Mouse (Mus musculus): ENCODE results near the gene BC052040.

BC052040 gene

DNA sequence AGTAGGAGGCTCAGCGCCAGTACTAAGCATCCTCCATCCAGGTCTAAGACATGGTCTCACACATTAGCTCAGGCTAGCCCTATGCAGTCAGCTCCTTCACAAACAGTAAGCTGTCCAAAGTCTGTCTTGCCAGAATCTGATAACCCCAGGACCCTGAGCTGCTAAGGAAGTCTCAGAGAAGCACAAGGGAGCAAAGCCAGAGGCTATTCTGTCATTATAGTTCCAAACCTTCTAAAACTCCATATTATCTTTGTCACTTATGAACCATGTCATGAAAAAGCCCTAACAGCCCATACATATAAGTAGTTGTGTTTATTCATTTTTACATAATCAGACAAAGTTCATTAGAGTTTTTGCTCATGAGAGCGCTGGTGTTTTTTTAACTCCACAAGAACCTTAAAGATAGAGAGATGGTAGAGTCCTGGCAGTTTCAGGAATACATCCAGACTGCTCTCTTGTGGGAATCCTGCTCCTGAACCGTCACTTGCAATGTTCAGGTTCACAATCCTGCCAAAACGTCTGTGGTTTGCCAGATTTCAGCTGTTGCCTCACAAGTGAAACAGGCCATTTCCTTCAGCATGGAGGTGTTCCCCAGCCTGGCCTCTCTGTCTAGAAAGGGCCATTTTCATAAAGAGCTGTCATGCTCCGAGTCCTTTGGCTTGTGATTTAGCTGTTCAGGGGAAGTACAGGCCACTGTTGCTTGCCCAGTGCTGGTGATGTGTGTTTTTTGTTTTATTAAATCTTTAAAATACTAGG is 192.8 kb downstream of the BC052040 start:
- no peak for DNase-seq

DNA sequence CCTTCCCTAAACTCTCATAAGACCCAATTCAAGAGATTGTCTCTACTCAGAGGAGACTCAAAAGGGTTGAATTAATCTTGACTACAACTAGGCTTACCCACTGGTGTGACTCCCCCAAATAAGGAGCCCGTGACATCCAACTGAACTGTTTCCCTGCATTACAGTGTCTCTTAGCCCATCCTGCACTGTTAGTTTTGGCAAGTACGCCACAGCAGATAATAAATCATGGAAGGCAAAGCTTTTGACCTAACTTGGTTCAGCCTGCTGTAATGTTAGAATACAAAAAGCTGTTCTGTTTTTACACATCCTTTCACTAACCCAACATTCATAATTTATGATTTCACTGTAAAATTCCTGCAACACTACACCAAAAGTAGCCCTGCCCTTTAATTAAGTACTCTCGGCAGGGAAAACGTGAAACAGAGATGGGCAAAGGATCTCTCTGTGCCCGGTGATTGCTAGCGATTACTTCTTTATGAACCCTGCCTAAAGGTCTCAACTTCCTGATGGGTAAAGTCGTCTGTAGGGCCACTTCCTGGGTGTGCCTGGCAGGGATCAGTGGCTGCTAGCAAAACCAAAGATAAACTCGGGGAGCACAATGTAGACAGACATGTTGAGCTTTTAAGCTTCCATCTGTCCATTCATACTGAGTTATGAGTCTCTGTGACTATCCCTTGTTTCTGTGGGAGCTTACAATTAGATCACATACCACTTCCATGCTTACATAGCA is 194.1 kb downstream of the BC052040 start:
- no peak for DNase-seq

DNA sequence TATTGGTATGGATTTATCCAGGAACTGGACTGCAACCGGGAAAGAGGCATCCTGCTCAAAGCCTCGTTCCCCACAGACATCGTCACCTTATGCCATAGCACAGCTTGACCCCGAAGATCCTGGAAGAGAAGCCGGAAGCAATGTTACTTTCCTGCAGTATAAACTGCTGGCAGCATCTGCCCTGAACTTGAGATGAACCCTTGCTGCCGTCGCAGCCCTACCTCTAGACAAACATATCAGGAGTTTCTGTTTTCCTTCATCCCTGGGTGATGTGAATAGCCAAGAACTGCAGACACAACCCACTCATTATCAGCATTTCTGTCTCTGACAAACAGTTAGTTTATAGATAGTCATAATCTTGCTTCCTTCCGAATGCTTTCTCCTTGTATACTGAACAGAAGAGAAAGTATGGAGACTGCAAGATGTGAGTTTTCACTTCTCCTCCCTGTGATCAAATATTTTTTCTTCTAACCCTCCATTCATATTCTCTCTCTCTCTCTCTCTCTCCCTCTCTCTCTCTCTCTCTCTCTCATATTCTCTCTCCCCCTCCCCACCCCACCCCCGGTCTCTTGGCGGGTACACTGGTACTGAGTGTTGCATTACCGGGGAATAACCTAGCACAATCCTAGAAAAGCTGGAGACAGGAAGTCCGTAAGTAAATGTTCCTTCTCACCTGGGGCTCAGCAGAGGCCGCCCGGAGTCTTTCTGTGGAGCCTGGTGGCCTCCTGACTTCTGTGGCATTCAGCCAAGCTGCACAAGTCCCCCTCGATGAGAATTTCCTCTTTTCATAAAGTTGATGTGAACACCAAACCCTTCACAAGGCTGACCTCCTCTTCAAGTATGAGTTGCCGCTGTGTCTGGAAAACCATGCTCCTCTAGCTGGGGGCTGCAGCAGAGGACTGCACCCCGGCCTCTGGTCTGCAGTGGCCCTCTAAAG is 195.7 kb downstream of the BC052040 start:
- DNase-seq: no peak

DNA sequence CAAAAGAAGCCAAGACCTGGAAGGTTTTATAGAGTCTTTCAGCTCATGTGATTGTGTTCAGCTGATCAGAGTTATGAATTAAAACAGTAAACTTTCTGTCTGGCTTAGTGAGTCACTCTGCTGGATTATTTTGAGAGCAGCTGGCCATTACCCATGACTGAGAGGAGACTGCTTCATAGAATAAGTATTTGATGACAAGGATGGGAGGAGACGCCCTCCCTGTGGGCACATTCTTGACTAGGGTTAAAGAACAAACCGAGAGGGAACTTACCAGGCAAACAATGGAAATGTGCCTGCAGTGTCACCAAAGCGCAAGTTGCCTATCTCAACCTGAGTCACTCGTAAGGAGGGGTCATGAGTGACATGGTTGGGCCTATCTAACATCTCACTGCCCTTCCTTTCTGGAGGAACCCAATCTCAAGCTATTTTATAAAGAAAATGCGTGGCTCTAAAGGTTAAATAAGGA is 199.1 kb downstream of the BC052040 start:
- no peak for DNase-seq

DNA sequence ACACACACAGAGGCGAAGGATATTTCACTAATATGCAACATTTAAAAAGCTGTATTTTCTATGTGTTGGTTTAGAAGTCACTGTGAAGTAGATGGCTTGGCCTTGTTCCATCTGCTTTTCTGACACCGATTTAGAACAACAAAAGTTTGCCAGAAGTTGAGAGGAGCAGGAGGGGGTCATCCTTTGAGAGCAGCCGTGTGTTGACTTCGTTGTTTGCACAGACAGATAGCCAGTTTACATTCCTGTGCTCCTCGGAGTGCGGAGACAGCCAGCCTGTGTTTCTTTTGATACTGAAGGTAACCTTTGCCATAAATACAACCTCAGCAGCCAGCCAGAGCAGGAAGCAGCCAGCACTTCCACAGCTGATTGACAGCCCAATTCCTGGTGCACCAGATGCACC is 204.2 kb downstream of the BC052040 start:
- DNase-seq: no peak

DNA sequence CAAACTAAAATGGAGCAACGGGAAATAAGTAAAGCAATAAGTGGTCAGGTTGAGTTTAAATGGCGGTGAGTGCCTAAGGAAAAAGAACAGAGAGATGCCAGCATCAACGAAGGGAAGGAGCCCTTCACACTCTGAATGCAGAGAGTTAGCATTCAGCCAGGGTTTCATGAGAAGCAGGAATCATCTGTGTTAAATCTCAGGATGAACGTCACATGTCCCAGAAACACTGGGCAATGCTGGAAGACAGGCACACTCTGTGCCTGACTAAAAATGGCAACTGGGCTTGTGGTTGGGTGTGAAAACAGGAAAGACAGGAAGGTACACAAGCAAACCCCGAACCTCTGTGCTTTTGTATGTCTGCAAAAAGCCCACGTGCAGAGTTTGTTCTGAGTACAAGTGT is 217.3 kb downstream of the BC052040 start:
- DNase-seq: no peak

DNA sequence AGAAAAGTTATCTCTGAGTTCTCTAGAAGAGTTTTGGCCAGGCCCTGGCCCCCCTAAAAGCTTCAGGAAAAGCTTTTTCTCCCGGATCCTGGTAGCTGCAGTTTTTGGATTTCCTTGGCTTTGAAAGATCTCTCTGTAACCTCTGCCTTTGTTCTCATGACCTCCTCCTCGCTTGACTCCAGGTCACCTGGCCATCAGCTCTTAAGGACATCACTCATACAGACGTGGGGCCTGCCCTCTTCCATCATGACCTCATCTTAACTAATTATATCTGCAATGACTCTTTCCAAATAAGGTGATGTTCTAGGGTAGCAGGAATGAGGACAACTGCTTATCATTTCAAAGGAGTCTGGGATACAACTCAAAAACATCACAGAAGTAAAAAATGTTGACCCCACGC is 226.9 kb downstream of the BC052040 start:
- DNase-seq: no peak

DNA sequence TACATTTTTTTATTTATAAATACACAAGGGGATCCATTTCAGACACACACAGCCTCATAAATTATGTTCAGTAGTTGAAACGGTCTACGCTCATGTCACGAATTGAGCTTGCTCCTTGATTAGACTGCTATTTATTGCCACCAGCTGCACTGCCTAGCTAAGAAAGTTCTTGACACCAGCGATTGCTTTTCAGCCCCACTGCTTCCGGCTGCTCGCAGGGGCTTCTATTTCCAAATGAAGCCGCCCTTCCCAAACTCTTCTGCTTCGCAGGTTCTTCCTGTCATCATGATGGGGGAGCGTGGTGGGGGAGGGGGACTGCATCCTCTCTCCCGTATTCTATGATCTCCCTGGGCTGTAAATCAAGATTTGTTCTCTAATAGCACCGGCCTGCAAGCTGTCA is 231.8 kb downstream of the BC052040 start:
- no peak for DNase-seq

DNA sequence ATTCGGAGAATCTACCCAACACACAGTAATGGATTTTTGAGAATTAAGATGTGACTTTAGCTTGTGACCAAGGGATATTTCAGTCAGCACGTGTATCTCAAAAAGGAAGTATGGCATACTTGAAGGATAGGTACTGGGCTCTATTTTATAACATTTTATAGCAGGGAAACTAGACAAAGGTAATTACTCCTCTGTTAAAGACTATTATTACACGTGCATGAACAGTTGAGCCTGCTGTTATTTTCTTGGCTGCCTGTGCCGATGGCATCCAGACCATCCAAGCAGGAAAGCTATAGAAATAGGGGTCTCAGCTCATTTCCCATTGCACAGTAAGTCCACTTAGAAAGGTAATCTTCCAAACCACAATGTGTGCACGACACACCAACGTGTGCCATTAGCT is 232.2 kb downstream of the BC052040 start:
- no peak for DNase-seq

DNA sequence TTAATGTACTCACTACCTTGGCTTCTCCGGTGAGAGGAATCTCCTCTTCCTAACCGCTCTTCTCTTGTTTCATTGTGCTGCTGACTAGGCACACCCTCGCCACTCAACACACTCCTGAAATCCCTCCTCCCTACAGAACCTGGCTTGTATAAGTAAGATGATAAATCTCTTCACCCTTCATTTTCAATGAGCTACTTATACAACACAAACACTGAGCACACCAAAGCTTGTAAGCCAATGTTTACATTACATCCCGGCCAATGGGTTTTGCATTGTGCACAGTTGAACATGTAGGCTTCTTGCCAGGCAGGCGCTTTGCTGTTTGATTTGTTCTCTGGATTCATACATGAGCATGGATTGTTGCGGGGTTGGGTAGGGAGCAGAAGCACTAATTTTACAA is 236.4 kb downstream of the BC052040 start:
- no peak for DNase-seq

DNA sequence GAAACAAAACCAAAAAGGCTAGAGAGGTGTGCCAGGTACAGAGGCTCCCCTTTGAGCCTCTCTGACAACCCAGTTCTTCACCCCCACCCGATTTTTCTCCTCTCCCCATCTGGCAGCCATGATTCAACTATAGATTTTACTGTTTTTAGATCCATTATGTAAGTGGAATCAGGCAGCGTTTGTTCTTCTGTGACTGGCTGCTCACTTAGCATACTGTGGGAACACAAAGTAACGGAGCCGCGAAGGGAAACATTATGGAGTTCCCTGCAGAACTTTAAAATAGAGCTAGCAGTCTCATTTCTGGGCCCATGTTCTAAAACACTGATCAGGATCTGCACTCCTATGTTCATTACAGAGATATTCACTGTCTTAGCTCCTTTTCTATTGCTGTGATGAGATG is 240.8 kb downstream of the BC052040 start:
- DNase-seq: no peak
